Mouse (Mus musculus) midbrain, postnatal 0 days (tissue): Measurements from ENCODE around the gene Pphln1. TPM values are rescaled to one million over a fixed set of nuclear protein-coding genes. Genes with fewer than 3 reads are reported as not detected.
"Not testable (repeated sequence)": the region's sequence is repeated elsewhere in the genome, so short reads cannot be mapped to it uniquely, and the experiment has no call there.

Experiments used
- ATAC-seq: fragments of 200-750 bp; cut with Nextera tagmentation; 2 replicates; pipeline ENCODE4 v1.8.0; 2017; ENCODE audit warnings: moderate number of reproducible peaks, mild to moderate bottlenecking, moderate TSS enrichment, moderate library complexity; ENCODE audit not compliant: low FRiP score
- DNase-seq: peaks from one replicate; pipeline ENCODE4 v3.0.0-alpha.2; 2015; ENCODE audit warnings: low spot score
- H3K27ac ChIP-seq: fragments of 300-500 bp; sonication (generic); 2 replicates; pipeline ENCODE4 v1.5.1; 2014; ENCODE audit warnings: low read depth, mild to moderate bottlenecking, low read length, mixed read lengths
- H3K27me3 ChIP-seq: fragments of 300-500 bp; sonication (generic); 2 replicates; pipeline ENCODE4 v1.6.1; 2014; ENCODE audit warnings: low read length, control low read depth, mixed read lengths; ENCODE audit not compliant: insufficient read depth
- H3K36me3 ChIP-seq: fragments of 300-500 bp; sonication (generic); 2 replicates; pipeline ENCODE4 v1.6.1; 2014; ENCODE audit warnings: low read length, control low read depth, mixed read lengths; ENCODE audit not compliant: insufficient read depth
- H3K4me1 ChIP-seq: fragments of 300-500 bp; sonication (generic); 2 replicates; pipeline ENCODE4 v1.6.1; 2014; ENCODE audit warnings: mild to moderate bottlenecking, control low read depth, antibody characterized with exemption, low read length, mixed read lengths; ENCODE audit not compliant: insufficient read depth
- H3K4me2 ChIP-seq: fragments of 300-500 bp; sonication (generic); 2 replicates; pipeline ENCODE4 v1.6.1; 2014; ENCODE audit warnings: low read depth, mild to moderate bottlenecking, low read length, mixed read lengths; ENCODE audit not compliant: poor library complexity, severe bottlenecking
- H3K4me3 ChIP-seq: fragments of 300-500 bp; sonication (generic); 2 replicates; pipeline ENCODE4 v1.5.1; 2014; ENCODE audit warnings: low read depth, mild to moderate bottlenecking, low read length, moderate library complexity
- H3K9ac ChIP-seq: fragments of 300-500 bp; sonication (generic); replicated peaks from 2 replicates; pipeline ENCODE4 v1.6.1; 2014; ENCODE audit warnings: mild to moderate bottlenecking, low read length, moderate library complexity, mixed read lengths; ENCODE audit not compliant: poor library complexity, severe bottlenecking
- H3K9me3 ChIP-seq: fragments of 300-500 bp; sonication (generic); 2 replicates; pipeline ENCODE4 v1.6.1; 2016; ENCODE audit warnings: low read length, control low read depth
- CTCF ChIP-seq: IDR thresholded peaks from 2 replicates; pipeline ENCODE4 v1.5.1; 2016; ENCODE audit warnings: antibody characterized with exemption, mild to moderate bottlenecking
- WGBS: fragments of 180-500 bp; shearing (Covaris S2); extraction: QIAGEN DNeasy Blood & Tissue Kit; methylation state at CpG from one replicate; pipeline ENCODE4 v1.1.7; 2014; 5-methylcytosine and 5-hydroxymethylcytosine counted together
- polyA plus RNA-seq: library from polyadenylated mRNA; unstranded; fragments of >200 nt; fragmentation: Nextera tagmentation; extraction: Ambion mirVana; gene quantifications from 2 replicates; pipeline ENCODE4 v1.2.1, GENCODE M21; 2015
- total RNA-seq: library from RNA; depleted of rRNA; stranded (reverse); fragments of >200 nt; gene quantifications from 2 replicates; pipeline ENCODE4 v1.2.3, GENCODE M21; 2014; rRNA removed

Pphln1 gene
- 19.7 and 33.1 TPM in 2 replicates for total RNA-seq
- 31.3 and 35.2 TPM in 2 replicates for polyA plus RNA-seq

GRCm38 (mm10) chr15:93397826-93398698 lies at the start of gene Pphln1, which contains the start of gene Zcrb1:
TSS of gene Pphln1 (plus strand) at chr15:93398350.
TSS of gene Zcrb1 (minus strand) at chr15:93398334.
- Histone ChIP-seq H3K4me2 (peak within 1 kb of the TSS; percentile 74), H3K27ac (peak within 1 kb of the TSS; percentile 78), H3K9me3 (no peaks in the 10 kb centered on the region), H3K4me1 (peaks cover 9% of the 10 kb centered on the region; the same call in 1 of the 2 replicates), H3K36me3 (peaks cover under 1% of the 10 kb centered on the region; the same call in 1 of the 2 replicates), H3K4me3 (peak within 1 kb of the TSS; percentile 68), H3K9ac (peak within 1 kb of the TSS; percentile 83), H3K27me3 (no peaks in the 10 kb centered on the region)
- ATAC-seq (peak; percentile 93), DNase-seq (peak; percentile 90)
- under 1% methylated on average over 64 of the region's 100 CpGs for WGBS
- TF ChIP-seq CTCF = no peak

- H3K27ac ChIP-seq = no peak overlapping the region
- no peak overlapping the region for H3K4me3 ChIP-seq
- H3K4me2 ChIP-seq = no peak overlapping the region
- no peak overlapping the region for H3K9ac ChIP-seq
- H3K36me3 ChIP-seq = no peaks in the 10 kb centered on the region
- no peaks in the 10 kb centered on the region for H3K4me1 ChIP-seq
- ATAC-seq (no peak), DNase-seq (no peak)
- H3K9me3 ChIP-seq = no peaks in the 10 kb centered on the region
- no peaks in the 10 kb centered on the region for H3K27me3 ChIP-seq
- TF ChIP-seq CTCF = no peak
- 93% methylated on average over 19 of the region's 19 CpGs for WGBS
Observed at GRCm38 (mm10) chr15:93358346-93359095, 39.6 kb upstream of the Pphln1 start.

- no peak overlapping the region for H3K4me2 ChIP-seq
- no peak overlapping the region for H3K4me3 ChIP-seq
- H3K9ac ChIP-seq = no peak overlapping the region
- WGBS = 94% methylated on average over 6 of the region's 6 CpGs
- no peaks in the 10 kb centered on the region for H3K9me3 ChIP-seq
- no peak overlapping the region for H3K27ac ChIP-seq
- DNase-seq (no peak), ATAC-seq (no peak)
- TF ChIP-seq CTCF = no peak
- H3K4me1 ChIP-seq = no peaks in the 10 kb centered on the region
- H3K36me3 ChIP-seq = no peaks in the 10 kb centered on the region
- H3K27me3 ChIP-seq = no peaks in the 10 kb centered on the region
Observed at GRCm38 (mm10) chr15:93365561-93365960, 32.6 kb upstream of the Pphln1 start.

- ATAC-seq (no peak), DNase-seq (no peak)
- no peaks in the 10 kb centered on the region for H3K4me1 ChIP-seq
- H3K36me3 ChIP-seq = no peaks in the 10 kb centered on the region
- no peak for TF ChIP-seq CTCF
- H3K9me3 ChIP-seq = no peaks in the 10 kb centered on the region
- WGBS = 72% methylated on average over 9 of the region's 9 CpGs
- no peak overlapping the region for H3K4me2 ChIP-seq
- H3K27me3 ChIP-seq = no peaks in the 10 kb centered on the region
- no peak overlapping the region for H3K27ac ChIP-seq
- no peak overlapping the region for H3K4me3 ChIP-seq
- no peak overlapping the region for H3K9ac ChIP-seq
Observed at GRCm38 (mm10) chr15:93368558-93368957, 29.6 kb upstream of the Pphln1 start.

GRCm38 (mm10) chr15:93371838-93372237 lies 26.3 kb upstream of the Pphln1 start:
- no peak overlapping the region for H3K27ac ChIP-seq
- WGBS = 86% methylated on average over 2 of the region's 2 CpGs

GRCm38 (mm10) chr15:93372525-93373119 lies 25.5 kb upstream of the Pphln1 start:
- H3K36me3 ChIP-seq, H3K4me2 ChIP-seq, ATAC-seq, H3K27ac ChIP-seq, H3K4me1 ChIP-seq, H3K9me3 ChIP-seq, H3K9ac ChIP-seq, DNase-seq, H3K27me3 ChIP-seq, H3K4me3 ChIP-seq: not testable (repeated sequence)

More at GRCm38 (mm10) chr15:93371838-93372237, 26.3 kb upstream of the Pphln1 start:
- TF ChIP-seq CTCF = peak; percentile 35
- no peak for DNase-seq
- Histone ChIP-seq H3K4me3 (no peak overlapping the region), H3K9me3 (no peaks in the 10 kb centered on the region), H3K9ac (no peak overlapping the region), H3K4me1 (no peaks in the 10 kb centered on the region), H3K27me3 (no peaks in the 10 kb centered on the region), H3K4me2 (no peak overlapping the region), H3K36me3 (no peaks in the 10 kb centered on the region)
- ATAC-seq = no peak
